Mouse (Mus musculus): Measurements from ENCODE around the gene Cd244a.

DNA sequence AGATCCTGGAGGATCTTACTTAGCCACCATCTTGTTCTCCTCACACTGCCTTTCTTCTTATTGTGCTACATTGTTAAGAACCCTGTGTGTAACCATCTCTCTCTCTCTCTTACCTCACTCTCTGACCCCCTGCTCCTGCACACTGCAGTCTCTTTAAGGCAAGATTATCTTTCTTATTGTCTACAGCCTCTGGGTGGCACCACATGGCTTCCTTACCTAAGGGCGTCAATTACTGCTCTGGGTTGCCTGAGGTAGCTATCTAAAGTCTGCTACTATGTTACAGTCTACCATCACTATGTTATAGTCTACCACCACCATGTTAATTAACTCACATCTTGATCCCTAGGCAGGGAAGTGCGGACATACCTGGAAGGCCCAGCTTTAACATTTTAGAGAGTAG lies 9.4 kb downstream of the Cd244a start:
- TF ChIP-seq CTCF (IDR thresholded peaks at IDR 0.05; ENCODE audit: insufficient read depth, low read depth, low read length): no peak
- TF ChIP-seq POLR2A (IDR thresholded peaks at IDR 0.05; ENCODE audit: insufficient read depth, low read depth, low read length): no peak

Measured in olfactory bulb, adult 2 months (tissue).